Mouse (Mus musculus) forebrain, embryonic 14.5 days (tissue): ENCODE results near the gene Xndc1. TPM values are rescaled to one million over a fixed set of nuclear protein-coding genes. Genes with fewer than 3 reads are reported as not detected.

Source experiments
- polyA plus RNA-seq: library from polyadenylated mRNA; unstranded; fragments of >200 nt; fragmentation: Nextera tagmentation; extraction: Ambion mirVana; gene quantifications from 2 replicates; pipeline ENCODE4 v1.2.1, GENCODE M21; 2014

Xndc1 gene
- polyA plus RNA-seq, 1 experiment from 2014 or later, result 19.0 TPM

Other genes with a start within 250 kb of the Xndc1 start
- not detected in 2 replicates for gene Phox2a, start 247.2 kb upstream of the Xndc1 start, polyA plus RNA-seq
- 8.2 and 15.3 TPM in 2 replicates for gene Inppl1, start 227.3 kb upstream of the Xndc1 start, polyA plus RNA-seq
- 1.1 and 1.8 TPM in 2 replicates for gene Folr2, start 208.3 kb upstream of the Xndc1 start, polyA plus RNA-seq
- gene Anapc15, start 201.8 kb upstream of the Xndc1 start, polyA plus RNA-seq, result 75.0 and 87.6 TPM in 2 replicates
- gene Folr1, start 194.7 kb upstream of the Xndc1 start, polyA plus RNA-seq, result 26.1 and 30.6 TPM in 2 replicates
- 181 and 201 TPM in 2 replicates for gene Lamtor1, start 159.6 kb upstream of the Xndc1 start, polyA plus RNA-seq
- 0.18 and 0.36 TPM in 2 replicates for gene Tomt, start 159.2 kb upstream of the Xndc1 start, polyA plus RNA-seq
- gene Lrrc51, start 131.6 kb upstream of the Xndc1 start, polyA plus RNA-seq, result 9.6 and 12.9 TPM in 2 replicates
- gene Numa1, start 131.4 kb upstream of the Xndc1 start, polyA plus RNA-seq, result 72.4 and 74.4 TPM in 2 replicates
- 2.0 and 2.9 TPM in 2 replicates for gene Il18bp, start 46.8 kb upstream of the Xndc1 start, polyA plus RNA-seq
- gene Rnf121, start within 50 bp of the Xndc1 start, polyA plus RNA-seq, result 33.9 and 35.2 TPM in 2 replicates
- gene Xntrpc, start 202 bp downstream of the Xndc1 start, polyA plus RNA-seq, result 0.99 and 1.3 TPM in 2 replicates
- gene Trpc2, start 17.6 kb downstream of the Xndc1 start, polyA plus RNA-seq, result not detected in 2 replicates
- 0.30 and 0.56 TPM in 2 replicates for gene Art1, start 36.2 kb downstream of the Xndc1 start, polyA plus RNA-seq
- gene Art5, start 44.0 kb downstream of the Xndc1 start, polyA plus RNA-seq, result 0.98 and 1.0 TPM in 2 replicates
- not detected in 2 replicates for gene Chrna10, start 51.3 kb downstream of the Xndc1 start, polyA plus RNA-seq
- gene Nup98, start 144.7 kb downstream of the Xndc1 start, polyA plus RNA-seq, result 21.6 and 26.2 TPM in 2 replicates
- gene Pgap2, start 144.7 kb downstream of the Xndc1 start, polyA plus RNA-seq, result 53.3 and 54.1 TPM in 2 replicates
- gene Rhog, start 190.5 kb downstream of the Xndc1 start, polyA plus RNA-seq, result 22.0 and 24.8 TPM in 2 replicates
- gene Stim1, start 202.3 kb downstream of the Xndc1 start, polyA plus RNA-seq, result 6.5 and 8.8 TPM in 2 replicates